Mouse (Mus musculus): ENCODE measurements around the gene Upk3b. TPM values are rescaled to one million over a fixed set of nuclear protein-coding genes. Genes with fewer than 3 reads are reported as not detected.

Upk3b gene
- not detected in 2 replicates for total RNA-seq (2017)

- no peak for ATAC-seq (replicated peaks; ENCODE audit: low read depth, poor library complexity, severe bottlenecking)
These were observed at the start of gene Upk3b for GRCm38 (mm10) chr5:136038258-136039214. TSS of gene Upk3b (plus strand) at chr5:136038496.

GRCm38 (mm10) chr5:135990601-135991000 lies 47.7 kb upstream of the Upk3b start:
- peak; percentile 63 for ATAC-seq (replicated peaks; ENCODE audit: low read depth, poor library complexity, severe bottlenecking)

DNA sequence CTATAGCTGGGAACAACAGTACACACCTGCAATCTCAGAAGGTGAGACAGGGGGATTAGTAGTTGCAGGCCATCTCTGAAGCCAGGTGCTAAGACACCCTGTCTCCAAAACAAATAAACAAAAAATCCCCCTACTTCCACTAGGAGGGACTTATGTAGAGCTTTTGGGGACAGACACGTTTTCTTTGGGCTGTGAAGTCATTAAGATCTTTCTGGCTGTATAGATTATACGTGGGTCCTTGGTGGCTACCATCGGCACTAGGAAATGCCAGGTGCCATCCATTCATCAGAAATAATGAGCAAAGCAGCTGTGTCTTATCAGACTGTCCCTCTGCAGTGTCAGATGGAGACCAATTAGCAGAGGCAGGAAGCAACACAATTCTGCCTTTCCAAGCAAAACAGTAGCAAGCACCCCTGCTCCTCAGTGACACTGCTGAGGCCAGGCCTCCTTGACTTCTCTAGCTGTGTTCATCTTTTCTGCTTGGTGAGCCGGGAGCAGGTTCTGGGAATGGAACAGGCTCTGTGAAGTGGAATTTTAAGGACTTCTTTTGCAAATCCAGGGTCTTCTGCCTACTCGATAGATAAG lies 44.8 kb upstream of the Upk3b start:
- no peak for ATAC-seq (replicated peaks; ENCODE audit: low read depth, poor library complexity, severe bottlenecking)

DNA sequence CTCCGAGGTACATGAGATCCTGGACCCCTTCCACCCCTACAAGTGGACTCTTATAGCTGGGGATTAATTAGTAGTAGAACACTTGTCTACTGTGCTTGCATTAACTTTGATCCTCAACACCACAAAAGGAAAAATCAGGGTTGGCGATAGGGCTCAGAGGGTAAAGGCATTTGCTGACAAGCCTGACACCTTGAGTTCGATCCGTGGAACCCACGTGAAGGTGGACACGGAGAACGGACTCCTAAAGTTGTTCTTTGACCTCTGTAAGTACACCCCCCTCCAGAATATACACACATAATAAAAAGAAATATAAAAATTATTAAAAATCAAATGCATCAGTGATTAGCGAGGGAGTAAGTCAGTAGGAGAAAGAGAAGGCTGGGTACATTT lies 44.0 kb upstream of the Upk3b start:
- no peak for ATAC-seq (replicated peaks; ENCODE audit: low read depth, poor library complexity, severe bottlenecking)

- peak; percentile 97 for ATAC-seq (replicated peaks; ENCODE audit: low read depth, poor library complexity, severe bottlenecking)
These were observed 43.3 kb upstream of the Upk3b start, which contains the start of gene Dtx2 for GRCm38 (mm10) chr5:135994725-135995687. TSS of gene Dtx2 (plus strand) at chr5:135994800.

- no peak for ATAC-seq (replicated peaks; ENCODE audit: low read depth, poor library complexity, severe bottlenecking)
These were observed 42.1 kb upstream of the Upk3b start for GRCm38 (mm10) chr5:135996162-135996561.

DNA sequence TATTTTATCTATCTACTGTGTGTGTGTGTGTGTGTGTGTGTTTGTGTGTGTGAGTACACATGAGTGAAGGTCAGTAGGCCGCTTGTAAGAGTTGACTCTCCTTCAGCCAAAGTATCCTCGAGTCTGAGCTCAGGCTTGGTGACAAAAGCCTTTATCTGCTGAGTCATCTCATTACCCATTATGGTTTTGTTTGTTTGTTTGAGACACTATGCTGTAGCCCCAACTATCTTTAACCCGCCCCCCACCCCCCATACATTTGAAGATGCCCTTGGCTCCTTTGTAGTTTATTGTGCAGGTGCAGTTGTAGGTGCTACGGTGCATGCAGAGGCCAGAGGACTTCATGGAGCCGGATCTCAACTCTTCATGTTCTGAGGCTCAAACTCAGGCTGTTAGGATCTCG lies 37.1 kb upstream of the Upk3b start:
- no peak for ATAC-seq (replicated peaks; ENCODE audit: low read depth, poor library complexity, severe bottlenecking)

DNA sequence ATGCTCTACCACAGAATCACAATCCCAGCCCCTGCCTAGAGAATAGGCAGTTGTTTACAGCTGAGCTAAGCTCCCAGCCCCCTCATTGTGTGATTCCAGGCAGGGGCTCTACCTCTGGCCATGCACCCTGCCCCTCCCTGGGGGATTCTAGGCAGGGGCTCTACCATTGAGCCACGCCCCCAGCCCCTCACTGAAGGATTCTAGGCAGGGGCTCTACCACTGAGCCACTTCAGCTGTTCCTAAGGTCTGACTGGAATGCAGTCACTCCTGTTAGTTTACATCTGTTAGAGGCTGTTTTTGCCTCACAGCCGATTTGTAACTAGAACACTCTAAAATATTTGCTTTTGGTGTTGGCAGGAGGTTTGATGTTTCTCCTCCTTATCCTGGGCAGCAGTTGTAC lies 36.0 kb upstream of the Upk3b start:
- no peak for ATAC-seq (replicated peaks; ENCODE audit: low read depth, poor library complexity, severe bottlenecking)

DNA sequence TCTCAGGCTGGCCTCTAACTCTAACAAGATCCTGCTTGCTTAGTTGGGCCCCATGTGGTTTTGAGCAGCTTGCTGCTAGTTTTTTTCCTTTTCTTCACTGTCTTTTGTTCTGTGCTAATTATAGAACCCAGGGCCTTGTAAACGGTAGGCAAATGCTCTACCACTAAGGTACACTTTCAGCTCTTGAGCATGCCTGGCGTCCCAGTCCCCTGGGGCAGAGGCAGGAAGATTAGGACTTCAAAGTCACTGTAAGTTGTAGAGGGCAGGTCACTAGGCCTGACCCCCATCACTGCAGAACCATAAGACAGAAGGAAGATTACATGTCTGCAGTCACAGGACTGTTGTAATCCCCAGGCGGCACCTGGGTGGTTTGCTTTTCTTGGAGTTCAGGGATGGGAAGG lies 35.5 kb upstream of the Upk3b start:
- no peak for ATAC-seq (replicated peaks; ENCODE audit: low read depth, poor library complexity, severe bottlenecking)

DNA sequence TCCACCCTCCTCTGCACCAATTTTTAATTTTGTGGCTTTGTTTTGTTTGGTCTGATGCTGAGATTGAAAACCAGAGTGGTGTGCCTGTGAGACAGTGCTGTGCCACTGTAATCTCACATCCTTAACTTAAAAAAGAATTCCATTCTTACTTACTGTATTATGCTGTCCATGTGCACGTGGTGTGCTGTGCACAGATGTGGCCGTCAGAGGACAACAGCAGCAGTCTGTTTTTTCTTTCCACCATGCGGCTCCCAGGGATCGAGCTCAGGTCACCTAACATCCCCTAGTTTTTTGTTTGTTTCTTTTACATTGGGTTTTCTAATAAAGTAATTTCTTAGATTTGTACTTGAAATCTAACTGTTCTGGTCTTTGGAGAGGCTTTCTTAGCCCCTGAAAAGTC lies 33.8 kb upstream of the Upk3b start:
- ATAC-seq (replicated peaks; ENCODE audit: low read depth, poor library complexity, severe bottlenecking): no peak

GRCm38 (mm10) chr5:136007745-136008144 lies 30.6 kb upstream of the Upk3b start:
- ATAC-seq (replicated peaks; ENCODE audit: low read depth, poor library complexity, severe bottlenecking): 0 out of 2 replicates have a peak, but pooled peaks have one; percentile 39

GRCm38 (mm10) chr5:136014877-136015276 lies 23.4 kb upstream of the Upk3b start:
- no peak for ATAC-seq (replicated peaks; ENCODE audit: low read depth, poor library complexity, severe bottlenecking)

- ATAC-seq (replicated peaks; ENCODE audit: low read depth, poor library complexity, severe bottlenecking): no peak
These were observed 22.7 kb upstream of the Upk3b start for GRCm38 (mm10) chr5:136015586-136015985.

- ATAC-seq (replicated peaks; ENCODE audit: low read depth, poor library complexity, severe bottlenecking): no peak
These were observed 22.1 kb upstream of the Upk3b start for GRCm38 (mm10) chr5:136016014-136016876.

- no peak for ATAC-seq (replicated peaks; ENCODE audit: low read depth, poor library complexity, severe bottlenecking)
These were observed 21.0 kb upstream of the Upk3b start for GRCm38 (mm10) chr5:136017262-136017661.

DNA sequence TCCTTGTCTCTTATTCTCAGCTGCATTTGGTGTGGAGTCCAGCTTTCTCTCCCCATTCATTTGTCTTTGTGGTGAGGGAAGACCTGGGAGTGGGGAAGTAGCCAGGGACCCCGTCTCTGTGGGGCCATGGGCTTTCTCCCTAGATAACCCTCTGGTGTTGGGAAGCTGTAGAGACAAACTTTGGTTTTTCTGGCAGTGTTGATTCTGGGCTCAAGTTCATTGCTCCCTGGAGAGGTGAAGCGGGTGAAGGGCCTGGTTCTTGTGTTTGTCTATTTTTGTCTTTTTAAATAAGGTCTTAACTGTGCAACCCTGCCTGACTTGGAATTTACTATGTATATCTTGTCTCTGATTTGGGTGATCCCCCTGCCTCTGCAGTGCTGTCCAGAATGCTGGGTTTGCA lies 19.6 kb upstream of the Upk3b start:
- ATAC-seq (replicated peaks; ENCODE audit: low read depth, poor library complexity, severe bottlenecking): no peak

- peak; percentile 42; the same call in 1 of the 2 replicates for ATAC-seq (replicated peaks; ENCODE audit: low read depth, poor library complexity, severe bottlenecking)
These were observed 18.4 kb upstream of the Upk3b start for GRCm38 (mm10) chr5:136019907-136020306.

GRCm38 (mm10) chr5:136025712-136026111 lies 12.6 kb upstream of the Upk3b start:
- ATAC-seq (replicated peaks; ENCODE audit: low read depth, poor library complexity, severe bottlenecking): no peak

GRCm38 (mm10) chr5:136026859-136027258 lies 11.4 kb upstream of the Upk3b start:
- ATAC-seq (replicated peaks; ENCODE audit: low read depth, poor library complexity, severe bottlenecking): no peak
